Comparison of ENCODE assay signal across 8 mouse cellular contexts in the genomic region with DNA sequence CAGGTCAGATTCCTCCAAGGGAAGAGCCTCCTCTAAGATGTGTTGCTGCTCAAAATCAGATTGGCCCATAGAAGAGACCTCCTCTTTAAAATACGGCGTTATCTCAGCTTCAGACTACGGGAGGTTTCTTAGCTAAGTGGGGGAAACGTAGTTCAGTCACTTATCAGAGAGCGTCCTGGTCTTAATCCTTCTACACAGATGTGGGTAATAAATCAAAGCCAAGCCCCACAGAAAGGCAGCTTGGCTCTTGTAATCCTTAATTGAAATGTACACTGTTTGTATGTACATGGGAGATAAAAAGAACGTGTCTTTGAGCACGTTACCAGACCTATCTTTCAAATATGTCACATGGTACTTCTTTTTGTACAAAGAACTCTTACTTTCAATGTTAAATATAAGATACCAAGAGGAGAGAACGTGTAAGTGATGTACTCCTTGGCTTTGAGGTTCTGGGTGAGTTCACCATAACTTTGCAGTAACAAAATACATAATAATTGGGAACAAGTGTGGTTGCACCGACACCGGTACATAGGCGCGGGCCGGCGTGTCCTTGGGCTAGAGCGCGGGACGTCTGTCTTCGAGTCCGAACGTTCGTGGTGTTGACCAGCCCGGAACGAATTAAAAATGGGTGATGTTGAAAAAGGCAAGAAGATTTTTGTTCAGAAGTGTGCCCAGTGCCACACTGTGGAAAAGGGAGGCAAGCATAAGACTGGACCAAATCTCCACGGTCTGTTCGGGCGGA. TPM values are rescaled to one million over a fixed set of nuclear protein-coding genes. Genes with fewer than 3 reads are reported as not detected.
DNase-seq lines count a peak whose midpoint lies in the region; ATAC-seq and TF ChIP-seq lines count a peak whose summit lies in the region.
"Not testable (repeated sequence)": the region's sequence is repeated elsewhere in the genome, so short reads cannot be mapped to it uniquely, and the experiment has no call there.

A gene (plus strand): TSS at position 558 of the 742 bp plus-strand sequence.

- not testable (repeated sequence) for H3K27ac ChIP-seq in MEL (ENCODE audit: control insufficient read depth, low read depth, low read length); embryonic facial prominence, embryonic 10.5 days (replicated peaks); gastrocnemius, adult 2 months; heart, postnatal 0 days (ENCODE audit: low read depth); kidney, adult 2 months (ENCODE audit: insufficient read depth, low read depth, low read length)
- peak within 1 kb of the TSS; percentile 61 for H3K27ac ChIP-seq in stomach, embryonic 14.5 days (ENCODE audit: low read length)

- not testable (repeated sequence) for TF ChIP-seq RAD21 in MEL (IDR thresholded peaks at IDR 0.05; ENCODE audit: low read depth, low read length)

- H3K4me1 ChIP-seq in MEL (ENCODE audit: control insufficient read depth in 1 of 2, insufficient read depth in 2 of 2, low read length in 2 of 2); embryonic facial prominence, embryonic 10.5 days; heart, postnatal 0 days (ENCODE audit: control insufficient read depth, insufficient read depth); kidney, adult 2 months (ENCODE audit: control insufficient read depth, insufficient read depth, low read length): not testable (repeated sequence)
- H3K4me1 ChIP-seq in stomach, embryonic 14.5 days (ENCODE audit: control insufficient read depth, insufficient read depth, low read length) = peaks cover 13% of the 10 kb centered on the region; the same call in 1 of the 2 replicates

- TF ChIP-seq CTCF in MEL (IDR thresholded peaks at IDR 0.05 in 2 of 3, conservative IDR thresholded peaks at IDR 0.05 in 1 of 3; ENCODE audit: control insufficient read depth in 1 of 3, insufficient read depth in 1 of 3, low read depth in 2 of 3, low read length in 3 of 3, poor library complexity in 1 of 3, severe bottlenecking in 1 of 3); gastrocnemius, adult 2 months (IDR thresholded peaks at IDR 0.05); heart, postnatal 0 days (IDR thresholded peaks at IDR 0.05; ENCODE audit: low read depth); kidney, adult 2 months (conservative IDR thresholded peaks at IDR 0.05; ENCODE audit: insufficient read depth, insufficient read length, low read depth, low read length): not testable (repeated sequence)

- WGBS in embryonic facial prominence, embryonic 10.5 days = 88% methylated on average over 23 of the region's 26 CpGs
- WGBS in heart, postnatal 0 days = 77% methylated on average over 23 of the region's 26 CpGs
- WGBS in kidney, adult 2 months = 70% methylated on average over 23 of the region's 26 CpGs
- WGBS in stomach, embryonic 14.5 days = 60% methylated on average over 23 of the region's 26 CpGs

- not testable (repeated sequence) for H3K4me3 ChIP-seq in MEL (ENCODE audit: control insufficient read depth in 1 of 2, insufficient read depth in 1 of 2, low read depth in 2 of 2, low read length in 2 of 2); embryonic facial prominence, embryonic 10.5 days; gastrocnemius, adult 2 months; heart, postnatal 0 days (ENCODE audit: low read depth, low read length); kidney, adult 2 months (ENCODE audit: insufficient read depth, low read depth, low read length); stomach, embryonic 14.5 days (ENCODE audit: low read depth, low read length)

- H3K4me2 ChIP-seq in heart, postnatal 0 days (ENCODE audit: low read depth, low read length); stomach, embryonic 14.5 days (replicated peaks; ENCODE audit: low read depth, low read length): not testable (repeated sequence)

- not testable (repeated sequence) for H3K79me2 ChIP-seq in MEL (ENCODE audit: control insufficient read depth, insufficient read depth, low read length, poor library complexity)

- peak; percentile 65 to 74 for TF ChIP-seq EP300 in MEL (IDR thresholded peaks at IDR 0.05; ENCODE audit: low read depth in 1 of 2, low read length in 2 of 2)
- TF ChIP-seq EP300 in heart, postnatal 0 days (IDR thresholded peaks at IDR 0.05; ENCODE audit: low read depth) = not testable (repeated sequence)

- intact Hi-C loops in gastrocnemius, adult 2 months (cut with DNase I); left cerebral cortex, postnatal 4 days (cut with DNase I): not testable (repeated sequence)

- DNase-seq in MEL (ENCODE audit: low read depth, low spot score) = peak; percentile 68
- DNase-seq in embryonic facial prominence, embryonic 10.5 days (ENCODE audit: low spot score); gastrocnemius, adult 2 months; heart, postnatal 0 days (ENCODE audit: low spot score); kidney, adult 2 months; left cerebral cortex, postnatal 4 days: not testable (repeated sequence)

- H3K9ac ChIP-seq in MEL (ENCODE audit: control insufficient read depth, low read depth, low read length, poor library complexity, severe bottlenecking); heart, postnatal 0 days (replicated peaks; ENCODE audit: low read depth, low read length); stomach, embryonic 14.5 days (replicated peaks; ENCODE audit: low read depth, low read length): not testable (repeated sequence)

- not testable (repeated sequence) for TF ChIP-seq POLR2A in MEL (IDR thresholded peaks at IDR 0.05; ENCODE audit: control insufficient read depth in 1 of 2, insufficient read depth in 1 of 2, low read depth in 1 of 2, low read length in 2 of 2, poor library complexity in 1 of 2); kidney, adult 2 months (IDR thresholded peaks at IDR 0.05; ENCODE audit: low read depth, low read length)

- peak; percentile 49; the same call in 1 of the 2 replicates for ATAC-seq in heart, postnatal 0 days (ENCODE audit: insufficient read depth, low read depth)
- peak; percentile 96 for ATAC-seq in megakaryocyte, adult 5-6 weeks (ENCODE audit: poor library complexity, severe bottlenecking)
- peak; percentile 42; the same call in 1 of the 2 replicates for ATAC-seq in stomach, embryonic 14.5 days (ENCODE audit: insufficient number of reproducible peaks, insufficient read depth, low FRiP score, low read depth)

- not testable (repeated sequence) for H3K9me3 ChIP-seq in MEL (replicated peaks; ENCODE audit: insufficient read depth, low read length); embryonic facial prominence, embryonic 10.5 days; heart, postnatal 0 days (replicated peaks; ENCODE audit: control insufficient read depth, low read length); stomach, embryonic 14.5 days (ENCODE audit: control insufficient read depth, low read depth, low read length)

- H3K36me3 ChIP-seq in MEL (ENCODE audit: control insufficient read depth in 1 of 2, insufficient read depth in 2 of 2, low read length in 2 of 2); embryonic facial prominence, embryonic 10.5 days (replicated peaks); heart, postnatal 0 days (replicated peaks; ENCODE audit: control insufficient read depth, insufficient read depth, low read length); kidney, adult 2 months (ENCODE audit: control insufficient read depth, insufficient read depth, low read length); stomach, embryonic 14.5 days (ENCODE audit: control insufficient read depth, insufficient read depth, low read length): not testable (repeated sequence)

- not testable (repeated sequence) for H3K27me3 ChIP-seq in MEL (ENCODE audit: control insufficient read depth in 1 of 2, insufficient read depth in 2 of 2, low read length in 2 of 2); heart, postnatal 0 days (ENCODE audit: control insufficient read depth, insufficient read depth, low read length); kidney, adult 2 months (replicated peaks; ENCODE audit: control insufficient read depth, insufficient read depth, low read length); stomach, embryonic 14.5 days (ENCODE audit: control insufficient read depth, insufficient read depth, low read length)
- peaks cover 16% of the 10 kb centered on the region for H3K27me3 ChIP-seq in embryonic facial prominence, embryonic 10.5 days (replicated peaks; ENCODE audit: low read depth, poor library complexity, severe bottlenecking)

TF ChIP-seq in MEL, 35 proteins besides CTCF, POLR2A, EP300 and RAD21 (continues in another document):
- TF ChIP-seq RCOR1 (IDR thresholded peaks at IDR 0.05; ENCODE audit: low read depth, low read length) (peak; percentile 86), ETS1 (IDR thresholded peaks at IDR 0.05; ENCODE audit: low read depth, low read length) (peak; percentile 34; the same call in 1 of the 2 replicates), TAL1 (IDR thresholded peaks at IDR 0.05; ENCODE audit: low read length) (peak; percentile 57), GATA1 (IDR thresholded peaks at IDR 0.05; ENCODE audit: low read depth, low read length) (peak; percentile 63; the same call in 1 of the 2 replicates), BHLHE40 (IDR thresholded peaks at IDR 0.05; ENCODE audit: borderline replicate concordance, low read depth, low read length) (peak; percentile 53; the same call in 1 of the 2 replicates)

RNA-seq across cellular contexts. Expression of the gene that starts here (rescaled TPM):
- total RNA-seq in MEL (2012; rRNA removed) = 237 and 277 TPM in 2 replicates
- polyA plus RNA-seq in MEL (2012; ENCODE audit: insufficient read depth in 1 of 2, insufficient read length in 2 of 2, low read depth in 1 of 2, low replicate concordance in 2 of 2, missing spikeins in 1 of 2) = 100 to 1,000 TPM in 1 of 2 experiments, not detected in 1; 173 TPM
- polyA plus RNA-seq in embryonic facial prominence, embryonic 10.5 days (2016; fragmentation: Nextera tagmentation; extraction: Ambion mirVana) = 316 and 320 TPM in 2 replicates
- total RNA-seq in gastrocnemius, adult 2 months (2021) = 100 to 1,000 TPM; 453 to 633 TPM
- 390 and 396 TPM in 2 replicates for total RNA-seq in heart, postnatal 0 days (2014; rRNA removed; ENCODE audit: low replicate concordance)
- 1,580 and 1,639 TPM in 2 replicates for polyA plus RNA-seq in heart, postnatal 0 days (2015; fragmentation: Nextera tagmentation; extraction: Ambion mirVana)
- 52.1 and 89.3 TPM in 2 replicates for polyA plus RNA-seq in kidney, adult 2 months (2012; rRNA removed)
- total RNA-seq in left cerebral cortex, postnatal 4 days (2021) = 100 to 1,000 TPM; 136 to 140 TPM
- 170 and 178 TPM in 2 replicates for total RNA-seq in megakaryocyte, adult 5-6 weeks (2015)
- 64.0 and 121 TPM in 2 replicates for total RNA-seq in megakaryocyte, adult 5-6 weeks (2017)
- polyA plus RNA-seq in stomach, embryonic 14.5 days (2014; fragmentation: Nextera tagmentation; extraction: Ambion mirVana) = 206 and 216 TPM in 2 replicates

Comparison
In these comparisons a context has a peak if more than half of its experiments do, and no peak if none do; other contexts are left out.
1. ATAC-seq: peak in every context shown above with its lines; median percentile 96 in megakaryocyte, adult 5-6 weeks; 49 in heart, postnatal 0 days; 42 in stomach, embryonic 14.5 days.